Comparison of ENCODE assay signal across 13 mouse cellular contexts in genomic region chr11:77468397-77468796, GRCm38 (mm10). TPM values are rescaled to one million over a fixed set of nuclear protein-coding genes. Genes with fewer than 3 reads are reported as not detected.
"Had no signal": no experiment of that assay in that cellular context is flagged by ENCODE, and none has a peak within 500 bp of the region (broad histone marks: within the 10 kb centered on the region; RNA-seq: fewer than 3 reads in every experiment).

No protein-coding gene starts in this region.

- ATAC-seq: midbrain, embryonic 15.5 days had no signal

- H3K27ac ChIP-seq: liver, embryonic 13.5 days; liver, embryonic 15.5 days; lung, embryonic 15.5 days; macrophage; midbrain, embryonic 13.5 days; midbrain, embryonic 15.5 days; neural tube, embryonic 12.5 days had no signal

- H3K4me2 ChIP-seq: midbrain, embryonic 13.5 days; midbrain, embryonic 15.5 days had no signal

- H3K9ac ChIP-seq: liver, embryonic 13.5 days; liver, embryonic 15.5 days; liver, postnatal 0 days; lung, embryonic 15.5 days; midbrain, embryonic 13.5 days; midbrain, embryonic 15.5 days; neural tube, embryonic 12.5 days had no signal

- H3K36me3 ChIP-seq: liver, embryonic 15.5 days had no signal

- H3K4me3 ChIP-seq: liver, embryonic 15.5 days; lung, embryonic 15.5 days; midbrain, embryonic 13.5 days; midbrain, embryonic 15.5 days; neural tube, embryonic 12.5 days had no signal

- H3K9me3 ChIP-seq: liver, embryonic 13.5 days; liver, embryonic 15.5 days; lung, embryonic 15.5 days; midbrain, embryonic 13.5 days; midbrain, embryonic 15.5 days; neural tube, embryonic 12.5 days had no signal

RNA-seq across cellular contexts. Expression of gene Coro6, which starts 6.2 kb away (rescaled TPM):
- total RNA-seq: megakaryocyte progenitor cell, adult 5-6 weeks had no signal
- polyA plus RNA-seq: macrophage; midbrain, embryonic 11.5 days; midbrain, embryonic 13.5 days; thymus, postnatal 0 days had no signal

RNA-seq across cellular contexts. Expression of gene Ankrd13b, which starts 21.1 kb away (rescaled TPM):
- total RNA-seq: monocyte, adult 5-6 weeks; neutrophil, adult 5-6 weeks had no signal

RNA-seq across cellular contexts. Expression of gene Trp53i13, which starts 47.4 kb away (rescaled TPM):
- total RNA-seq: monocyte, adult 5-6 weeks had no signal
